Mouse (Mus musculus) spleen, adult 2 months (tissue): ENCODE results near the gene Slc29a2. TPM values are rescaled to one million over a fixed set of nuclear protein-coding genes. Genes with fewer than 3 reads are reported as not detected.
A peak's percentile ranks its signal among the peaks of the same experiment; 100 is the strongest.

ENCODE experiments used
- DNase-seq, 2 experiments: peaks; one replicate each; pipeline versions ENCODE4 v3.0.0 to v3.0.0-alpha.2; 2012 to 2021; ENCODE audit warnings: low spot score in 2 of 2, low read depth in 1 of 2
- H3K27ac ChIP-seq: fragments of 200-500 bp; 2 replicates; pipeline ENCODE4 v1.5.1; 2012; ENCODE audit warnings: low read length, inconsistent platforms; ENCODE audit not compliant: insufficient read depth
- H3K27me3 ChIP-seq: fragments of 200-500 bp; 2 replicates; pipeline ENCODE4 v1.6.1; 2012; ENCODE audit warnings: mild to moderate bottlenecking, moderate library complexity, low read length, inconsistent platforms; ENCODE audit not compliant: control insufficient read depth, insufficient read depth
- H3K36me3 ChIP-seq: fragments of 200-500 bp; 2 replicates; pipeline ENCODE4 v1.6.1; 2012; ENCODE audit warnings: mild to moderate bottlenecking, low read length, inconsistent platforms; ENCODE audit not compliant: control insufficient read depth, insufficient read depth
- H3K4me1 ChIP-seq: fragments of 200-500 bp; 2 replicates; pipeline ENCODE4 v1.6.1; 2011; ENCODE audit warnings: inconsistent platforms; ENCODE audit not compliant: control insufficient read depth, insufficient read depth, insufficient read length
- H3K4me3 ChIP-seq: fragments of 200-500 bp; 2 replicates; pipeline ENCODE4 v1.5.1; 2011; ENCODE audit warnings: mild to moderate bottlenecking, inconsistent platforms; ENCODE audit not compliant: insufficient read depth, insufficient read length; ENCODE audit errors: extremely low read depth
- CTCF ChIP-seq: fragments of 200-500 bp; IDR thresholded peaks from 2 replicates; pipeline ENCODE4 v1.5.1; 2011; ENCODE audit warnings: mild to moderate bottlenecking, inconsistent platforms; ENCODE audit not compliant: insufficient read depth, insufficient read length, insufficient replicate concordance; ENCODE audit errors: extremely low read depth
- POLR2A ChIP-seq: fragments of 200-500 bp; IDR thresholded peaks from 2 replicates; pipeline ENCODE4 v1.6.1; 2011; ENCODE audit warnings: low read depth, low read length, inconsistent platforms
- WGBS: fragments of 180-500 bp; shearing (Covaris S2); methylation state at CpG from one replicate; pipeline ENCODE4 v1.1.7; 2018; 5-methylcytosine and 5-hydroxymethylcytosine counted together
- polyA plus RNA-seq: library from polyadenylated mRNA; depleted of rRNA; stranded (reverse); fragments of >200 nt; gene quantifications from 2 replicates; pipeline ENCODE4 v1.2.3, GENCODE M21; 2012; rRNA removed

The Slc29a2 gene
- polyA plus RNA-seq, 1 experiment = 6.8 TPM

- 11% methylated on average over 20 of the region's 20 CpGs for WGBS
- H3K36me3 ChIP-seq = no peaks in the 10 kb centered on the region
- peaks cover 6% of the 10 kb centered on the region for H3K4me1 ChIP-seq
- peaks cover 10% of the 10 kb centered on the region for H3K27me3 ChIP-seq
- peak overlapping the region; percentile 45 for H3K4me3 ChIP-seq
- no peak for TF ChIP-seq CTCF
- no peak for TF ChIP-seq POLR2A
- H3K27ac ChIP-seq = no peak overlapping the region
- DNase-seq = no peak
Measured at GRCm38 (mm10) chr19:5072389-5073019, 48.8 kb downstream of the Slc29a2 start.

- H3K27ac ChIP-seq = no peak overlapping the region
- peaks cover 5% of the 10 kb centered on the region for H3K27me3 ChIP-seq
- no peak for TF ChIP-seq POLR2A
- TF ChIP-seq CTCF = peak; percentile 50; the same call in 1 of the 2 replicates
Measured at GRCm38 (mm10) chr19:5073028-5073427, 49.4 kb downstream of the Slc29a2 start.

GRCm38 (mm10) chr19:5073518-5073917 lies 49.9 kb downstream of the Slc29a2 start:
- WGBS = 35% methylated on average over 5 of the region's 5 CpGs
- H3K27me3 ChIP-seq = peaks cover 1% of the 10 kb centered on the region; the same call in 1 of the 2 replicates
- TF ChIP-seq POLR2A (no peak), CTCF (no peak)
- no peaks in the 10 kb centered on the region for H3K36me3 ChIP-seq
- H3K4me3 ChIP-seq = no peak overlapping the region
- H3K4me1 ChIP-seq = no peaks in the 10 kb centered on the region; the same call in 1 of the 2 replicates
- no peak for DNase-seq
- H3K27ac ChIP-seq = no peak overlapping the region

More at GRCm38 (mm10) chr19:5073028-5073427, 49.4 kb downstream of the Slc29a2 start:
- peaks cover 4% of the 10 kb centered on the region for H3K4me1 ChIP-seq
- H3K4me3 ChIP-seq = peak overlapping the region; percentile 28; the same call in 1 of the 2 replicates
- peak in 1 of 2 experiments; percentile 46 for DNase-seq
- no peaks in the 10 kb centered on the region for H3K36me3 ChIP-seq
- WGBS = 4% methylated on average over 15 of the region's 15 CpGs

GRCm38 (mm10) chr19:5079279-5079678 lies 55.6 kb downstream of the Slc29a2 start:
- Histone ChIP-seq H3K27ac (no peak overlapping the region), H3K36me3 (no peaks in the 10 kb centered on the region), H3K4me1 (no peaks in the 10 kb centered on the region), H3K27me3 (peaks cover 2% of the 10 kb centered on the region; the same call in 1 of the 2 replicates), H3K4me3 (no peak overlapping the region)
- WGBS = 92% methylated on average over 1 of the region's 1 CpGs
- no peak for DNase-seq
- TF ChIP-seq CTCF (no peak), POLR2A (no peak)

Other genes starting within 250 kb of the Slc29a2 start
- gene Rbm4, start 230.0 kb upstream of the Slc29a2 start, polyA plus RNA-seq = 34.6 and 40.5 TPM in 2 replicates
- 12.0 and 15.0 TPM in 2 replicates for gene Gm21992, start 212.2 kb upstream of the Slc29a2 start, polyA plus RNA-seq
- 50.0 and 69.3 TPM in 2 replicates for gene Rbm14, start 212.2 kb upstream of the Slc29a2 start, polyA plus RNA-seq
- gene Ccs, start 184.5 kb upstream of the Slc29a2 start, polyA plus RNA-seq = 19.3 and 20.8 TPM in 2 replicates
- 0.02 TPM in 2 replicates for gene Ccdc87, start 184.5 kb upstream of the Slc29a2 start, polyA plus RNA-seq
- 31.3 and 35.0 TPM in 2 replicates for gene Ctsf, start 168.7 kb upstream of the Slc29a2 start, polyA plus RNA-seq
- gene Actn3, start 146.0 kb upstream of the Slc29a2 start, polyA plus RNA-seq = 0.06 and 0.32 TPM in 2 replicates
- gene Zdhhc24, start 145.2 kb upstream of the Slc29a2 start, polyA plus RNA-seq = 25.0 and 35.6 TPM in 2 replicates
- 1.3 and 2.6 TPM in 2 replicates for gene Bbs1, start 117.2 kb upstream of the Slc29a2 start, polyA plus RNA-seq
- 79.5 and 98.8 TPM in 2 replicates for gene Dpp3, start 95.6 kb upstream of the Slc29a2 start, polyA plus RNA-seq
- gene Peli3, start 80.7 kb upstream of the Slc29a2 start, polyA plus RNA-seq = 1.0 and 1.5 TPM in 2 replicates
- 14.1 and 14.5 TPM in 2 replicates for gene Mrpl11, start 61.7 kb upstream of the Slc29a2 start, polyA plus RNA-seq
- 0.72 and 1.1 TPM in 2 replicates for gene Npas4, start 33.5 kb upstream of the Slc29a2 start, polyA plus RNA-seq
- 9.7 and 12.0 TPM in 2 replicates for gene B4gat1, start 15.0 kb downstream of the Slc29a2 start, polyA plus RNA-seq
- 0.36 and 0.79 TPM in 2 replicates for gene AC124502.3, start 15.0 kb downstream of the Slc29a2 start, polyA plus RNA-seq
- gene Brms1, start 17.5 kb downstream of the Slc29a2 start, polyA plus RNA-seq = 35.8 and 44.7 TPM in 2 replicates
- gene Rin1, start 26.6 kb downstream of the Slc29a2 start, polyA plus RNA-seq = 1.9 and 2.6 TPM in 2 replicates
- gene Cd248, start 44.2 kb downstream of the Slc29a2 start, polyA plus RNA-seq = 5.5 and 6.3 TPM in 2 replicates
- gene Tmem151a, start 61.7 kb downstream of the Slc29a2 start, polyA plus RNA-seq = 0.69 and 1.4 TPM in 2 replicates
- gene Yif1a, start 64.7 kb downstream of the Slc29a2 start, polyA plus RNA-seq = 60.5 and 84.1 TPM in 2 replicates
- gene Cnih2, start 74.7 kb downstream of the Slc29a2 start, polyA plus RNA-seq = 0.94 and 1.4 TPM in 2 replicates
- gene Rab1b, start 83.2 kb downstream of the Slc29a2 start, polyA plus RNA-seq = 116 and 138 TPM in 2 replicates
- gene Klc2, start 94.7 kb downstream of the Slc29a2 start, polyA plus RNA-seq = 26.8 and 27.9 TPM in 2 replicates
- 35.0 and 44.5 TPM in 2 replicates for gene Pacs1, start 249.3 kb downstream of the Slc29a2 start, polyA plus RNA-seq